Mouse (Mus musculus) heart, adult 11 months (tissue): Measurements from ENCODE around the gene Cyb5r3.

Experiments used
- DNase-seq: peaks from one replicate; pipeline ENCODE4 v3.0.0; 2022

Gene Cyb5r3

GRCm38 (mm10) chr15:83172492-83173429 lies at the start of gene Cyb5r3:
Gene Cyb5r3, minus strand, starts transcription at chr15:83172592.
- peak; percentile 88 for DNase-seq

GRCm38 (mm10) chr15:83221721-83222120 lies 49.3 kb upstream of the Cyb5r3 start:
- peak; percentile 94 for DNase-seq

- DNase-seq = peak; percentile 93
Observed at GRCm38 (mm10) chr15:83220368-83221013, 48.1 kb upstream of the Cyb5r3 start.

GRCm38 (mm10) chr15:83215322-83216216 lies 43.2 kb upstream of the Cyb5r3 start:
- DNase-seq = peak; percentile 95

DNA sequence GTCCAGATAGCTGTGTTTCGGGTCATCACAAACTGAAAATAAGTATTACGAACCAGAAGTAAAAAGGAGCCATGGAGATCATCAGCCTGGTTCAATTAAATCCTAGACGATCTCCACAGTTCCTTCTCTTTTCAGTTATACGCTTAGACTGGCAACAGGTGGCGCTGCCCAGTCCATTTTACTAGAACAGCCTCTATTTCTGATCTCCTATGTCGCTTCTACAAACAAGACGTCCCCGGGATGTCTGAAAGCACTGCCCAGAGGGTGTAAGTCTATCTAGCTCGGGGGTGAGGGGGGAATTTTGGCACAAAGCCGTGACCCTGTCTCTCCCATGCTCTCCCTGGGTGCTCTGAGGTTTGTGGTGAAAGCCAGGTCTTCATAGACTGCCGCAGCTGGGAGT lies 37.8 kb upstream of the Cyb5r3 start:
- DNase-seq = peak; percentile 97

GRCm38 (mm10) chr15:83209719-83210118 lies 37.3 kb upstream of the Cyb5r3 start:
- DNase-seq = peak; percentile 83

- DNase-seq = no peak
Observed at GRCm38 (mm10) chr15:83209092-83209695, 36.8 kb upstream of the Cyb5r3 start.

GRCm38 (mm10) chr15:83204731-83205451 lies 32.5 kb upstream of the Cyb5r3 start:
- DNase-seq = peak; percentile 94

- DNase-seq = no peak
Observed at GRCm38 (mm10) chr15:83202412-83202811, 30.0 kb upstream of the Cyb5r3 start.

- DNase-seq = no peak
Observed at GRCm38 (mm10) chr15:83193413-83193812, 21.0 kb upstream of the Cyb5r3 start.

DNA sequence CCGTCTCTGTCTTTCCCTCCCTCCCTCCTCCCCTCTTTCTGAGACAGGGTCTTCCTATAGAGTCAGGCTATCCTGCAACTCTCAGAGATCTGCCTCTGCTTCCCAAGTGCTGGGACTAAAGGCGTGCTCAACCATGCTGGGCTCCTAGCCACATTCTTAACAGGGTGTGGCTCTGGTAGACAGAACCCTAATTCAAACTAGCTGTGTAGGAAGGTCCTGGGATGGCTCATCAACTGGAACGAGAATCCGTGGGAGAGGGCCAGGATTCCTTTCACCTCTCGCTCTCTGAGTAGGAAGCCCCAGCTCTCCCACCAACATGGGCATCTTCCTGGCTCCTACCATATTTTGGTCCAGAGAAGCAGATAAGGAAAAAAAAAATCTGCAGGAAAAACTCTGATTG lies 10.0 kb upstream of the Cyb5r3 start:
- DNase-seq = peak; percentile 93

- DNase-seq = no peak
Observed at GRCm38 (mm10) chr15:83181800-83182330, 9.5 kb upstream of the Cyb5r3 start.

- DNase-seq = no peak
Observed at GRCm38 (mm10) chr15:83180004-83180403, 7.6 kb upstream of the Cyb5r3 start.

GRCm38 (mm10) chr15:83176653-83177052 lies 4.3 kb upstream of the Cyb5r3 start:
- DNase-seq = no peak

- DNase-seq = no peak
Observed at GRCm38 (mm10) chr15:83173914-83174884, 1.8 kb upstream of the Cyb5r3 start.

DNA sequence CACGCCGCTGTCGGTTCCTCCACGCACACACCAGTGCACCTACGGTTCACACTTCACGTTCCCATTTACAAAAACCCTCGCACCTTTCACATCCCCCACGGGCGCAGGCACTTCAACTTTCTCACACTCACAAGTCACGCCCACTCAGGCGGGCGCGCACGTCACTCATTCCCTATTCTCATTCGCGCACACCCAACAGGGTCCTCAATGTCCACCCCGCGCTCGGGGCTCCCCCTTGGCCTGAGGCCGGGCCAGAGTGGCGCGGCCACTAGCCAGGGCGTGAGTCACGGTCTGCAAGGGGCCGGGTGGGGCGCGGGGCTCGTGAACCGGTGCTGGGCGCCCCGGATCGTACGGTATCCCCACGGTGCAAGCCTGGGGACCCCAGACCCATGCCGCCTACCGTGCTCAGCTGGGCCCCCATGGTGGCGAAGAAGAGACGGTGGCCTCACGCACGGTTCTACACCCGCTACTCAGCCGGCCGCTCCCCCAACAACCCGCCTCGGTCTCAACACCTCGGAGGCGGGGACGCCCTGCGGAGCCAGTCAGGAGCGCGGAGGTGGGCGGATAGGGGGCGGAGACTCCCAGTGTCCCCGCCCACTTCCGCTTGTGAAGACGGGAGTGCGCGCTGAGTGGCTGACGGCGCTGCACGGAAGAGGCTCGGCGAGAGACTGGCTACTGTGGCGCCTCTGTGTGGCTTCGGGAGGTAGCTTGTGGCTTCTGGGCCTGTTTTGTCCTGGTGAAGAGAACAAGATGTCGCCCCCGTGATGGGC lies 495 bp downstream of the Cyb5r3 start:
- peak; percentile 100 for DNase-seq

GRCm38 (mm10) chr15:83170956-83171659 lies 1.3 kb downstream of the Cyb5r3 start:
- no peak for DNase-seq

- peak; percentile 98 for DNase-seq
Observed at GRCm38 (mm10) chr15:83169772-83170722, 2.3 kb downstream of the Cyb5r3 start.
